Mouse (Mus musculus): ENCODE results near the gene Tex33.

- TF ChIP-seq CTCF (IDR thresholded peaks at IDR 0.05; ENCODE audit: insufficient read depth, low read length) (no peak), POLR2A (IDR thresholded peaks at IDR 0.05; ENCODE audit: borderline replicate concordance, extremely low read depth, low read depth, low read length) (no peak)
These were observed 65.0 kb downstream of the Tex33 start for GRCm38 (mm10) chr15:78330706-78331105.
